Mouse (Mus musculus) CH12.LX (cell line): Measurements from ENCODE around the gene Fam84b.

Source experiments
- BHLHE40 ChIP-seq: IDR thresholded peaks from 2 replicates; pipeline ENCODE4 v1.6.1; 2011; ENCODE audit warnings: mild to moderate bottlenecking, low read depth, low read length, improper control_type of control experiment
- CTCF ChIP-seq, 2 experiments: IDR thresholded peaks in 1 of 2; conservative IDR thresholded peaks in 1 of 2; 2 replicates each; pipeline ENCODE4 v1.5.1; 2011 to 2012; ENCODE audit warnings: low read depth in 2 of 2, low read length in 2 of 2, improper control_type of control experiment in 1 of 2, inconsistent platforms in 1 of 2, mild to moderate bottlenecking in 1 of 2, moderate library complexity in 1 of 2
- E2F4 ChIP-seq: IDR thresholded peaks from 2 replicates; pipeline ENCODE4 v1.6.1; 2011; ENCODE audit warnings: low read depth, low read length, improper control_type of control experiment; ENCODE audit not compliant: insufficient replicate concordance
- ELF1 ChIP-seq: IDR thresholded peaks from 2 replicates; pipeline ENCODE4 v1.6.1; 2014; ENCODE audit warnings: low read depth, mild to moderate bottlenecking, inconsistent platforms, low read length, improper control_type of control experiment
- EP300 ChIP-seq: IDR thresholded peaks from 2 replicates; pipeline ENCODE4 v1.6.1; 2011; ENCODE audit warnings: low read length, improper control_type of control experiment
- GABPA ChIP-seq: IDR thresholded peaks from 2 replicates; pipeline ENCODE4 v1.6.1; 2012; ENCODE audit warnings: low read depth, low read length, improper control_type of control experiment, inconsistent platforms; ENCODE audit not compliant: insufficient replicate concordance
- KAT2A ChIP-seq: IDR thresholded peaks from 2 replicates; pipeline ENCODE4 v1.6.1; 2012; ENCODE audit warnings: low read length, improper control_type of control experiment, inconsistent platforms; ENCODE audit not compliant: insufficient replicate concordance
- NRF1 ChIP-seq: IDR thresholded peaks from 2 replicates; pipeline ENCODE4 v1.6.1; 2014; ENCODE audit warnings: low read depth, mild to moderate bottlenecking, inconsistent platforms, low read length, improper control_type of control experiment, moderate library complexity
- POLR2A ChIP-seq: IDR thresholded peaks from 2 replicates; pipeline ENCODE4 v1.6.1; 2011; ENCODE audit warnings: low read depth, mild to moderate bottlenecking, improper control_type of control experiment, low read length
- TCF12 ChIP-seq: IDR thresholded peaks from 2 replicates; pipeline ENCODE4 v1.6.1; 2014; ENCODE audit warnings: low read depth, mild to moderate bottlenecking, inconsistent platforms, low read length, improper control_type of control experiment

- TF ChIP-seq ELF1 (no peak), EP300 (no peak), KAT2A (no peak), BHLHE40 (no peak), GABPA (no peak), CTCF (conservative IDR thresholded peaks at IDR 0.05 in 1 of 2, IDR thresholded peaks at IDR 0.05 in 1 of 2; ENCODE audit: low read depth in 2 of 2, low read length in 2 of 2) (peak in 1 of 2 experiments; percentile 60; a peak in 3 of 4 replicates), TCF12 (no peak), E2F4 (no peak), NRF1 (no peak), POLR2A (no peak)
Measured at GRCm38 (mm10) chr15:60832586-60832985, 21.0 kb downstream of the Fam84b start.
